Mouse (Mus musculus) heart, postnatal 0 days (tissue): Measurements from ENCODE around the gene Brinp1. TPM values are rescaled to one million over a fixed set of nuclear protein-coding genes. Genes with fewer than 3 reads are reported as not detected.
"Not testable (repeated sequence)": the region's sequence is repeated elsewhere in the genome, so short reads cannot be mapped to it uniquely, and the experiment has no call there.

ENCODE experiments used
- ATAC-seq: fragments of 200-750 bp; cut with Nextera tagmentation; 2 replicates; pipeline ENCODE4 v1.8.0; 2017; ENCODE audit warnings: low read depth, moderate number of reproducible peaks, moderate library complexity; ENCODE audit not compliant: insufficient read depth
- DNase-seq: peaks from one replicate; pipeline ENCODE4 v3.0.0-alpha.2; 2016; ENCODE audit warnings: low spot score
- H3K27ac ChIP-seq: fragments of 300-500 bp; sonication (generic); 2 replicates; pipeline ENCODE4 v1.5.1; 2014; ENCODE audit warnings: low read depth, mild to moderate bottlenecking
- H3K27me3 ChIP-seq: fragments of 300-500 bp; sonication (generic); 2 replicates; pipeline ENCODE4 v1.6.1; 2014; ENCODE audit warnings: low read length, mixed read lengths; ENCODE audit not compliant: control insufficient read depth, insufficient read depth
- H3K36me3 ChIP-seq: fragments of 300-500 bp; sonication (generic); replicated peaks from 2 replicates; pipeline ENCODE4 v1.6.1; 2014; ENCODE audit warnings: low read length, mixed read lengths; ENCODE audit not compliant: control insufficient read depth, insufficient read depth
- H3K4me1 ChIP-seq: fragments of 300-500 bp; sonication (generic); 2 replicates; pipeline ENCODE4 v1.6.1; 2014; ENCODE audit warnings: antibody characterized with exemption; ENCODE audit not compliant: control insufficient read depth, insufficient read depth
- H3K4me2 ChIP-seq: fragments of 300-500 bp; sonication (generic); 2 replicates; pipeline ENCODE4 v1.6.1; 2014; ENCODE audit warnings: low read depth, mild to moderate bottlenecking, low read length, moderate library complexity
- H3K4me3 ChIP-seq: fragments of 300-500 bp; sonication (generic); 2 replicates; pipeline ENCODE4 v1.5.1; 2014; ENCODE audit warnings: low read depth, low read length
- H3K9ac ChIP-seq: fragments of 300-500 bp; sonication (generic); replicated peaks from 2 replicates; pipeline ENCODE4 v1.6.1; 2014; ENCODE audit warnings: low read depth, low read length, mixed read lengths
- H3K9me3 ChIP-seq: fragments of 300-500 bp; sonication (generic); replicated peaks from 2 replicates; pipeline ENCODE4 v1.6.1; 2016; ENCODE audit warnings: low read length; ENCODE audit not compliant: control insufficient read depth
- CTCF ChIP-seq: IDR thresholded peaks from 2 replicates; pipeline ENCODE4 v1.5.1; 2016; ENCODE audit warnings: antibody characterized with exemption, control low read depth, low read depth
- EP300 ChIP-seq: IDR thresholded peaks from 2 replicates; pipeline ENCODE4 v1.6.1; 2016; ENCODE audit warnings: antibody characterized with exemption, low read depth
- WGBS: fragments of 180-500 bp; shearing (Covaris S2); extraction: QIAGEN DNeasy Blood & Tissue Kit; methylation state at CpG from one replicate; pipeline ENCODE4 v1.1.7; 2014; 5-methylcytosine and 5-hydroxymethylcytosine counted together
- polyA plus RNA-seq: library from polyadenylated mRNA; unstranded; fragments of >200 nt; fragmentation: Nextera tagmentation; extraction: Ambion mirVana; gene quantifications from 2 replicates; pipeline ENCODE4 v1.2.1, GENCODE M21; 2015
- total RNA-seq: library from RNA; depleted of rRNA; stranded (reverse); fragments of >200 nt; gene quantifications from 2 replicates; pipeline ENCODE4 v1.2.3, GENCODE M21; 2014; ENCODE audit warnings: low replicate concordance

Brinp1 gene
- total and polyA plus RNA-seq, 2 experiments from 2014 or later, result 0.56 TPM; not detected in 1

DNA sequence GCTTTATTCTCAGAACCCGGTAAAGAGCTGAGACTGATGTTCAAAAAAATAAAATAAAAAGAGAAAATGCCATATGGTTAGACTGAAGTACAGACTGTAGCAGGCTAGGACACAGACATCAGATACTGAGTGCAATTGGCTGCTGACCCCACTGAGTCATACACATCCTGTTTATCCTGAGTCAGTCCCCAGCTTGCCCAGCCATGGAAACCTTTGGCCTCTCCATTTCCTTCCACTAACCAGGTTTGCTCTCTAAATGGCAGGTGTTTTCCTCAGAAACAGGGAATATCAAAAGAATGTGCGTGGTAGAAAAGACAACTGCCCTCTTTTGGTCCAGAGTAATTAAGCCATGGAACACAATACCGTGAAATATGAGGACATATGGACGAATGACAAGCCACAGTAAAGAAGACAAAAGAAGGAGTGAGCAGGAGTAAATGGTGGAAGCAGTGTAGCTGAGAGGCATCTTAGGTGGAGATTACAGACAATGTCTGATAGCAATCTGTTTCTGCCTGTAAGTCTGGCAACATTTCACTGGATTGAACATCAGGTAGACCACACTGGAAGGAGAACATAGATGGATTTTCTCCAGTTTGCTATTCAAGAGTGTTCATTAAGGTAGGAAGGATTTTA, 88.9 kb downstream of the Brinp1 start:
- Histone ChIP-seq H3K4me2 (no peak overlapping the region), H3K4me1 (no peaks in the 10 kb centered on the region), H3K9me3 (no peaks in the 10 kb centered on the region), H3K27me3 (no peaks in the 10 kb centered on the region), H3K4me3 (no peak overlapping the region), H3K36me3 (no peaks in the 10 kb centered on the region), H3K9ac (no peak overlapping the region), H3K27ac (no peak overlapping the region)
- DNase-seq (no peak), ATAC-seq (no peak)
- TF ChIP-seq CTCF (no peak), EP300 (no peak)
- WGBS, result 55% methylated on average over 4 of the region's 4 CpGs

DNA sequence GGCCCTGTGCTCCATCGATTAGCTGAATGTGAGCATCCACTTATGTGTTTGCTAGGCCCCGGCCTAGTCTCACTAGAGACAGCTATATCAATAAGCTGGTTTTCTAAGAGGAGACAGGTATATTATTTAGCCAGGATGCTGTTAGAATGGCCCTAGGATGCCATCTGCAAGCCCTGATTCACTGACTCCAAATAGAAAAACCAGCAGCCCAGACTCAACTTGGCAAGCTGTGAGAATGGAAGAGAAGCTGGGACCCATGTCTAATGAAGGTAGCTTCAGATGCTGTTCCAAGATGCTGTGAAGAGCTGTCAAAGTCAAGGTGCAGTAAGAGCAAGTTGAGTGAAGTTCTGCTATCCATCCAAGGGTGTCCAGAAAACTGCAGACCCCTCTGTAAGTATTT, 89.5 kb downstream of the Brinp1 start:
- no peak overlapping the region for H3K4me3 ChIP-seq
- no peak overlapping the region for H3K4me2 ChIP-seq
- 84% methylated on average over 2 of the region's 2 CpGs for WGBS
- no peak overlapping the region for H3K9ac ChIP-seq
- H3K4me1 ChIP-seq, result no peaks in the 10 kb centered on the region
- H3K27me3 ChIP-seq, result no peaks in the 10 kb centered on the region
- no peaks in the 10 kb centered on the region for H3K36me3 ChIP-seq
- TF ChIP-seq EP300, result no peak
- no peak for TF ChIP-seq CTCF
- H3K27ac ChIP-seq, result no peak overlapping the region
- DNase-seq, result no peak
- no peaks in the 10 kb centered on the region for H3K9me3 ChIP-seq
- no peak for ATAC-seq

DNA sequence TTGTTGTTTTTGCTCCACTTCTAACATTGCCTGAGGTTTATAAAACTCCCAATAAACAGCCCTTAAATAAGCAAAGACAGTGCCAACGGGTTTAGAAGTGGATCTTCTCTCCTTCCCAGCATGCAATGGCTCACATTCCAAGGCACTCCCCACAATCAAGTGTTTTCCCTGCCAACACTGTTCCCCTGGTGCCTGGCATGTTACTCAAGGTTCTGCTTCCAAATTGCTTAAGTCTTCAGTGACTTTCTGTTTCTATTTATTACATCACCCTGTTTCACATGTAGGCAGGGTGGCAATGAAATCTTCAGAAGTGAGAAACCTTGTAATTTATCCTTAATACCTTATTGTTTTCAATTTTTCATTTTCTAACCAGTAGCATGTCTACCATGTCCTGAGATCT, 97.3 kb downstream of the Brinp1 start:
- Histone ChIP-seq H3K4me3 (no peak overlapping the region), H3K4me2 (no peak overlapping the region), H3K4me1 (no peaks in the 10 kb centered on the region), H3K27me3 (no peaks in the 10 kb centered on the region), H3K9me3 (no peaks in the 10 kb centered on the region), H3K36me3 (no peaks in the 10 kb centered on the region), H3K9ac (no peak overlapping the region), H3K27ac (no peak overlapping the region)
- no peak for ATAC-seq
- TF ChIP-seq CTCF (no peak), EP300 (no peak)
- no peak for DNase-seq
- WGBS, result 27% methylated on average over 1 of the region's 1 CpGs

DNA sequence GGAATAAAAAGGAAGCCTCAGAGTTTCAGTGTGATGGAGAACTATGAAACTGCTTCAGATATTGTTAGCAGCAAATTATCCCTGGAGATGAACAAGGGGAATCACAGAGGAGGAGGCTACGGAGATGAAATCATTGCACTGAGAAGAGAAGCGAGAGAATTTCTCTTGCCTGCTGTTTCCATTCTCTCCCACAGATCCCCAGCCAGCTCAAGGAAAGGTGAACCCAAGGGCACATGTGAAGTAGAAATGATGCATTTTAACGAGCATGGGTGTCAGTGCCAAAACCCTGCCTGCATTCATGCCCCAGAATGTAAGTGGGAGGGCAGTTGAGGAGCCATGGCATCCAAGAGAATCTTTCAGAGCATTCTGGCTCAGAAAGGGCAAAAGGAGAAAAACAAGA, 104.5 kb downstream of the Brinp1 start:
- DNase-seq, result no peak

GRCm38 (mm10) chr4:68846976-68847375, 107.2 kb downstream of the Brinp1 start:
- no peak overlapping the region for H3K4me3 ChIP-seq
- H3K9me3 ChIP-seq, result no peaks in the 10 kb centered on the region
- no peaks in the 10 kb centered on the region for H3K27me3 ChIP-seq
- no peaks in the 10 kb centered on the region for H3K4me1 ChIP-seq
- no peak for ATAC-seq
- no peak overlapping the region for H3K27ac ChIP-seq
- TF ChIP-seq CTCF (no peak), EP300 (no peak)
- no peak overlapping the region for H3K4me2 ChIP-seq
- no peak for DNase-seq
- 59% methylated on average over 1 of the region's 1 CpGs for WGBS
- no peak overlapping the region for H3K9ac ChIP-seq
- H3K36me3 ChIP-seq, result no peaks in the 10 kb centered on the region

More for the DNA sequence above, 104.5 kb downstream of the Brinp1 start:
- Histone ChIP-seq H3K27me3 (no peaks in the 10 kb centered on the region), H3K4me1 (no peaks in the 10 kb centered on the region), H3K9me3 (no peaks in the 10 kb centered on the region), H3K4me3 (no peak overlapping the region), H3K27ac (no peak overlapping the region), H3K36me3 (no peaks in the 10 kb centered on the region), H3K9ac (no peak overlapping the region), H3K4me2 (no peak overlapping the region)
- 50% methylated on average over 3 of the region's 3 CpGs for WGBS
- no peak for TF ChIP-seq CTCF
- no peak for TF ChIP-seq EP300
- ATAC-seq, result no peak

DNA sequence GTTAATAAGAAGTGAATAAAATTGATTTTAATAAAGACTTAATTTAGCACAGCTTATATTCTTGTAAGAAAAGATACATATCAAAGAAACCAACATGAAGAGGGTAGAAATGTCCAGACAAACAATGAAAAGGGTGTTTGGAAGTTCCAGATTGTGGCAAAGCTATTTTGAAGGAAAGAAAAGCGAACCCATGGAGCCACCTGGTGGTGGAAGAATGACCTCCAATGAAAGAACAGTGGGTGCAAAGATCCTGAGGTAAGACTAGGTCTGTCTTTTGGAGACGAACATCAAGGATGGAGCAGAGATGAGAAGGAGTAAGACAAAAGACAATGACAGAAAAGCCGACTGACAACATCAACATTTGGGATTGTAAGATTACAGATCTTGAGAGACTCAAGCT, 108.2 kb downstream of the Brinp1 start:
- Histone ChIP-seq H3K4me1 (no peaks in the 10 kb centered on the region), H3K9ac (no peak overlapping the region), H3K4me3 (no peak overlapping the region), H3K27me3 (no peaks in the 10 kb centered on the region), H3K36me3 (no peaks in the 10 kb centered on the region), H3K4me2 (no peak overlapping the region), H3K9me3 (no peaks in the 10 kb centered on the region), H3K27ac (no peak overlapping the region)
- WGBS, result 23% methylated on average over 3 of the region's 3 CpGs
- DNase-seq, result no peak
- no peak for TF ChIP-seq EP300
- TF ChIP-seq CTCF, result peak; percentile 63
- ATAC-seq, result no peak

- not testable (repeated sequence) for H3K36me3 ChIP-seq, ATAC-seq, H3K4me1 ChIP-seq, H3K4me3 ChIP-seq, DNase-seq, H3K9ac ChIP-seq, H3K27me3 ChIP-seq, H3K9me3 ChIP-seq, H3K4me2 ChIP-seq, H3K27ac ChIP-seq
These were observed 140.2 kb downstream of the Brinp1 start for GRCm38 (mm10) chr4:68813997-68814396.
